Mouse (Mus musculus) cortical plate, adult 2 months (tissue): ENCODE data around the gene Hoxd10. TPM values are rescaled to one million over a fixed set of nuclear protein-coding genes. Genes with fewer than 3 reads are reported as not detected.

Experiments used
- H3K27ac ChIP-seq: fragments of 200-500 bp; 2 replicates; pipeline ENCODE4 v1.5.1; 2012; ENCODE audit warnings: low read length, control low read depth, inconsistent platforms; ENCODE audit not compliant: insufficient read depth
- H3K4me1 ChIP-seq: fragments of 200-500 bp; 2 replicates; pipeline ENCODE4 v1.6.1; 2011; ENCODE audit warnings: low read length; ENCODE audit not compliant: control insufficient read depth, insufficient read depth
- H3K4me3 ChIP-seq: fragments of 200-500 bp; 2 replicates; pipeline ENCODE4 v1.5.1; 2011; ENCODE audit warnings: mild to moderate bottlenecking, low read length, control low read depth; ENCODE audit not compliant: insufficient read depth
- CTCF ChIP-seq: fragments of 200-500 bp; IDR thresholded peaks from 2 replicates; pipeline ENCODE4 v1.5.1; 2011; ENCODE audit warnings: mild to moderate bottlenecking, control low read depth, low read length; ENCODE audit not compliant: insufficient read depth; ENCODE audit errors: extremely low read depth
- POLR2A ChIP-seq: fragments of 200-500 bp; IDR thresholded peaks from 2 replicates; pipeline ENCODE4 v1.6.1; 2011; ENCODE audit warnings: mild to moderate bottlenecking, low read length, control low read depth; ENCODE audit not compliant: insufficient read depth; ENCODE audit errors: extremely low read depth
- polyA plus RNA-seq: library from polyadenylated mRNA; depleted of rRNA; stranded (reverse); fragments of >200 nt; gene quantifications from 2 replicates; pipeline ENCODE4 v1.2.3, GENCODE M21; 2012

The Hoxd10 gene
- polyA plus RNA-seq, 1 experiment, result not detected

DNA sequence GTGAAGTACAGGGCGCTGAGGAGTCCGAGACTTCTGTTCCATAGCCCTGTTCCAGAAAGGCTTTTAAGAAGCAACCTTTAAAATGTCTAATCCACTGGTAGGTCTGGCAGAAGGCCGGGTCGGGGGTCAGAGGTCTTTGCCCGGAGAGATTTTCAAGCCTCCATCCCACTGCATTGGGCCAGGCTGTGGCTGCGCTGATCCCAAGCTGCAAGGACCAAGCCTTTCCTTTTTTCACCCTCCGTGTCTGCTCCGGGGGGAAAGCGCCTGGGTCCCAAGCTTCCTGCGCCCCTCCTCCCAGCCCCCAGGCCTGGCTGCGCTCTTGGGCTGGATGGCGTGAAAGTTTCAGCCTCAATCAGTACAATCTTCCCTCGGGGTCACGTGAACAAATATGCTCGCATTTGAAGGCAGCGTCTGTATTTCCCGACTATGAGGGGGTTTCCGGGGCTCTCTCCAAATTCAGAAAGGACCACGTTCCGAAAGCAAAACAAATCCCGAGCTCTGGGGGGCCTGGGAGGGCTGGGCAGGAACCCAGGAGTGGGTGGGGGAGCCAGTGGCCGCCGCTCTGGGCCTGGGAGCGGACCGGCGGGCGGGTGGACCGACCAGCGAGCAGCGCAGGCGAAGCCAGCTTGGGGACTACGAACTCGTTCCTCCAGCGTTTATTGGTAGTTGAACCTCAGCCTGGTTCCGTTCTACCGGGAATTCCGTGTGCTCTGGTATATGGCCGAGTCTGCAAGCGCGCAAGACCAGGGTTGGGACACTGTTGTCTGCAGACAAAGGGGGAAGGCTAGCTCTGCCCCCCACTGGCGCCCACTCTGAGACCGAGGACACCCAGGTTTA, 44.3 kb downstream of the Hoxd10 start:
- no peak overlapping the region for H3K27ac ChIP-seq
- TF ChIP-seq POLR2A (no peak), CTCF (no peak)
- H3K4me3 ChIP-seq, result no peak overlapping the region
- no peaks in the 10 kb centered on the region for H3K4me1 ChIP-seq

DNA sequence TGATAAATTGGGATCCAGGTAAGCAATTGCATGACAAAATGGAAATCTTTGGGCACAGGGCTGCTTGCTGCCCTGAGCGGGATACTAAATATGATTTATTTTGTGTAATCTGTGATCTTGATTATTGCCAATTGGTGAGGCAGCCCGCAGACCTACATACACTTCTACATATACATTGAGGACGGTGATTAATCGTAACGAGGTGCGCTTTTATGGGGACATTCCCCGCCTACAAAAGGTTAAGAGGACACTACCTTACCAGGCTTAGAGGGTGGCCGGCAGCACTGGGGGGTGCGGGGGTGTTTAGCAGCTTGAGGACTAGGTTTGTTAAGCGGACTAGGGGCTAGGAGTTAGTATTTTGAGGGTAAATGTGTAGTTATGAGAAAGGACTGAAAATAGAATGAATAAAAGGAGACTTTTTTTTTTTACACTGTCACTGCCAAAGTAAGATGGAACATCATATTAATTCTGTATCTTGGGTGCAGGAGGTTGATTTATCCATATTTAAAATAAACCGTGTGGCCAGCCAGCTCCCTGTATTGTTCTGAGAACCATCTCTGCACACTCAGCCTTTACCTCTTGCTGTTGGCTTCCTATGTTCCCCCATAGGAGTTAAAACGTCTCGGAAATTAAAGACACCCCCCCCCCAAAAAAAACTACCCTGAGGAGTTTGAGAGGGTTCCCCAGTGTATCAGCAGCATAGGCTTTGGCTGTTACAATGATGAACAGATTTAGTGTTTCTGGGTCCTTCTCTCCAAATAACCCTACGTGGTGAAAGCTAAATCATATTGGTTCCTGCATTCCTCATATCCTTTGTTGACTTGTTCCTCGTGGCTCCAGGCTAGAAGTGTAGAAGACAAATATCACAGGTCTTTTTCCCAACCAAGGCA, 45.2 kb downstream of the Hoxd10 start:
- TF ChIP-seq CTCF (no peak), POLR2A (no peak)
- Histone ChIP-seq H3K4me3 (no peak overlapping the region), H3K4me1 (no peaks in the 10 kb centered on the region), H3K27ac (no peak overlapping the region)

GRCm38 (mm10) chr2:74737578-74738070, 45.9 kb downstream of the Hoxd10 start:
- Histone ChIP-seq H3K27ac (no peak overlapping the region), H3K4me3 (no peak overlapping the region)
- no peak for TF ChIP-seq POLR2A

DNA sequence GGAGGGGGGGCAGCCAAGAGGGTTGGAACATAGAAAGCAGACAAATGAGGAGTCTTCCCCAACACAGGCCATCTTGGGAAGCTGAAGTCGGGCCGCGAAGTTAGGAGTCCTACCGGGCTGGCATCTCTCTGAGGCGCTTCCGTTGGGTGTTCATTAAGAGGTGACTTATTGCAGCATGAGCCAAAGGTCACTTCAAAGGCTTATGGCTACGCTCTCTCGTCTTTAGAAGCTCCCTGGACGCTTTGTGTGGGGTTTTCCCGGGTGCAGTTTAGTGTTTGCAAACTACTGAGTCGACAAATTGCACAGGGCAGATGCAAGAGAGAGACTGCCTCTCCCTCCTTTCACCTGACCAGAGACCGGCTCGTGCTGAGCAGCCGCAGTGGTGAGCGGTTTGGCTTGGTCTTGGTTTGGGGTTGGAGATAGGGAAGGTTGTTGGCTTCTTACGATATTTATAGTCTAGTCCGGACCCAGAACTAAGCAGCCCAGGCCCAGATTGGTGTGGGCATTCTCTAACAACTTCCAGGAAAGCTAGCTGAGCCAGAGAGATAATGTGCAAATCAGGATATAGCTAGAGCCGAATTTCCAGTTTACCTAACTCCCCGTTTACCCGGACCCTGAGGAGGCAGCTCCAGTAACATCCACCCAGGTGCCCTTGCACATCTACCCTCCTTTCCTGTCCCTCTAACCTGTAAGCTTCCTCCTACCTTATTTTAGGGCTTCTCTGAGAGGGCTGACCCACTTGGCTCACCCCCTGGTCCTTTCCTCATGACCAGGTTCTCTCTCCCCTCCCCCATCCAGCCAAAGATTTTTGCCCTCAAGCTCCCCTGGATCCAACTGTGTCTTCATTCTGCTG, 47.1 kb downstream of the Hoxd10 start:
- H3K4me1 ChIP-seq, result no peaks in the 10 kb centered on the region
- no peak for TF ChIP-seq CTCF
- TF ChIP-seq POLR2A, result no peak
- H3K27ac ChIP-seq, result no peak overlapping the region
- H3K4me3 ChIP-seq, result no peak overlapping the region

More at GRCm38 (mm10) chr2:74737578-74738070, 45.9 kb downstream of the Hoxd10 start:
- H3K4me1 ChIP-seq, result no peaks in the 10 kb centered on the region

DNA sequence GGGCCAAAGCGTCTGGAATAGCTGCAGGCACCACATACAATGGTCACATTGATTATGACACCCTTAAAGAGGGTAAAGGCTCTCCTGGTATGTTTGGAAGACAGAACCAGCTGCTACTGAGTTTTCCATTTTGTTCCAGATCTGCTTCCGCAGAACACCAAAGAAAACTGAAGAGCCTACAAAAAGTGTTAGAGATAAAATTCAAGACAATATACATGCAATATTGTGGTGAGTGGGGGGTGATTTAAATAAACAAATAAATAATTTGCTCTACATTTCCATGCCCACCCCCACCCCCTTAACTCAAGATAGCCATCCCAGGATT, 47.7 kb downstream of the Hoxd10 start:
- no peak overlapping the region for H3K4me3 ChIP-seq
- no peak overlapping the region for H3K27ac ChIP-seq
- no peak for TF ChIP-seq POLR2A
- no peak for TF ChIP-seq CTCF
- no peaks in the 10 kb centered on the region for H3K4me1 ChIP-seq

DNA sequence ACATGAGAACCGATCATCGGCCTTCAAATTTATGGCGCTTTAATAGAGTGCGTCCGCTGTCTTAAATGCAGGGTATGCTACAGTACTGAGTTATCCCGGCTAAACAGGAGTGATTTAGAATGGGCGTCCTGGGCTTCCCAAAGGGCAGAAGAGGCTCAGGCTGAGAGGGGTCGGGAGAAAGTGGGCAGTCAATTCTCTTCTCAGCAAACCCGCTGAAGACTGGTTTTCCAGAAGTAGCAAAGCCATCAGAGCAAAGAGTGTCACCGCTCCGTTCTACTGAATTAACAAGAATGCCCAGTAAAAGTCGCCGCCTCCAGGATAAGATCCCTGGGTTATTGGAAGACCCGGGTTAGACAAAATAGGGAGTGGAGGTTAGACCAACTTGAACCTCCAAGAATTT, 48.1 kb downstream of the Hoxd10 start:
- Histone ChIP-seq H3K27ac (no peak overlapping the region), H3K4me3 (no peak overlapping the region), H3K4me1 (no peaks in the 10 kb centered on the region)
- TF ChIP-seq POLR2A, result no peak
- TF ChIP-seq CTCF, result no peak

- no peaks in the 10 kb centered on the region for H3K4me1 ChIP-seq
- no peak overlapping the region for H3K4me3 ChIP-seq
- H3K27ac ChIP-seq, result no peak overlapping the region
- TF ChIP-seq CTCF (no peak), POLR2A (no peak)
These were observed 48.8 kb downstream of the Hoxd10 start for GRCm38 (mm10) chr2:74740311-74741091.

DNA sequence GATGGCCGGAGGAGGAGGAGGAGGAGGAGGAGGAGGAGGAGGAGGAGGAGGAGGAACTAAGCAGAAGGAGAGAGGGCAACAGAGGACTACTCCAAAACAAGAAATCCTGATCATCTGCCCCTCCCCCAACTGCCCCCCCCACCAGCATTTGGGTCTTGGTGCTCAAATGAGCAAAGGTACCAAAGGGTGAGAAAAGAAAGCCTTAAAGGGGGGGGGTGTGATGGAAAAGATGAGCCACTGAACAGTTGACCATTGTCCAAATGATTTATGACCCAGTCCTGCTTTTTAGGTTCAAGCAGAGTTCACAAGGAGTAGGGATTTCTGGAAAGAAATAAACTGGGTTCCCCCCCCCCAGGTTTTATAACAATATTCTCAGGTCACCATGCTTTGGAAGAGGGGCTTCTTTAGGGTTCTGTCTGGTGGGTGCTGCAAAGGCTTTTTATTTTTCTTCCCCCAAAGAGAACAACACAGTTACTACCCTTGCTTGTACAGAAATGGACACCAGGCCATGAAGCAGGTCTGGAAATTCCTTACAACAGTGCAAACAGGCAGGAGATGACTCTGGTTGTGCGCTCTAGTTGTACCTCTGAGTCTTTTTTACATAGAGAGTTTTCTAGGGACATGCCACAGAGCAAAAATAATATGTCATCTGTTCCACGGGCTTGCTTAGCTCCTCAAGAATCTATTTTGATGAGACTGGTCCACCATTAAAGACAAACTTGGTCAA, 49.7 kb downstream of the Hoxd10 start:
- H3K4me1 ChIP-seq, result no peaks in the 10 kb centered on the region
- no peak overlapping the region for H3K27ac ChIP-seq
- no peak overlapping the region for H3K4me3 ChIP-seq
- TF ChIP-seq CTCF (no peak), POLR2A (no peak)
